Mouse (Mus musculus): ENCODE measurements around the gene Gpr132.
A peak's percentile ranks its signal among the peaks of the same experiment; 100 is the strongest.

The Gpr132 gene

GRCm38 (mm10) chr12:112814682-112815470 lies 53.2 kb downstream of the Gpr132 start:
- Histone ChIP-seq H3K36me3 (ENCODE audit: insufficient read depth, low read length) (peaks cover 89% of the 10 kb centered on the region), H3K4me3 (replicated peaks; ENCODE audit: low read length) (no peak overlapping the region)
- TF ChIP-seq CTCF (conservative IDR thresholded peaks at IDR 0.05; ENCODE audit: low read length) = no peak
- no peak for TF ChIP-seq POU5F1 (IDR thresholded peaks at IDR 0.05; ENCODE audit: borderline replicate concordance, low read length)
- no peak for TF ChIP-seq NANOG (IDR thresholded peaks at IDR 0.05; ENCODE audit: borderline replicate concordance, low read length)

GRCm38 (mm10) chr12:112813370-112813769 lies 54.7 kb downstream of the Gpr132 start:
- peaks cover 57% of the 10 kb centered on the region for H3K4me1 ChIP-seq (replicated peaks; ENCODE audit: low read depth, low read length)
- TF ChIP-seq NANOG (IDR thresholded peaks at IDR 0.05; ENCODE audit: borderline replicate concordance, low read length) (no peak), POU5F1 (IDR thresholded peaks at IDR 0.05; ENCODE audit: borderline replicate concordance, low read length) (no peak), CTCF (conservative IDR thresholded peaks at IDR 0.05; ENCODE audit: low read length) (no peak)
- peaks cover 74% of the 10 kb centered on the region for H3K36me3 ChIP-seq (ENCODE audit: insufficient read depth, low read length)
- H3K4me3 ChIP-seq (replicated peaks; ENCODE audit: low read length) = no peak overlapping the region
- H3K9me3 ChIP-seq (ENCODE audit: low read length) = no peaks in the 10 kb centered on the region
- peaks cover 22% of the 10 kb centered on the region for H3K27me3 ChIP-seq (ENCODE audit: insufficient read depth, low read length)

More at GRCm38 (mm10) chr12:112814682-112815470, 53.2 kb downstream of the Gpr132 start:
- Histone ChIP-seq H3K9me3 (ENCODE audit: low read length) (no peaks in the 10 kb centered on the region), H3K27me3 (ENCODE audit: insufficient read depth, low read length) (peaks cover 12% of the 10 kb centered on the region), H3K4me1 (replicated peaks; ENCODE audit: low read depth, low read length) (peaks cover 59% of the 10 kb centered on the region)

- peaks cover 48% of the 10 kb centered on the region for H3K4me1 ChIP-seq (replicated peaks; ENCODE audit: low read depth, low read length)
- TF ChIP-seq NANOG (IDR thresholded peaks at IDR 0.05; ENCODE audit: borderline replicate concordance, low read length) (no peak), POU5F1 (IDR thresholded peaks at IDR 0.05; ENCODE audit: borderline replicate concordance, low read length) (no peak), CTCF (conservative IDR thresholded peaks at IDR 0.05; ENCODE audit: low read length) (no peak)
- peaks cover 43% of the 10 kb centered on the region for H3K36me3 ChIP-seq (ENCODE audit: insufficient read depth, low read length)
- peaks cover 40% of the 10 kb centered on the region for H3K27me3 ChIP-seq (ENCODE audit: insufficient read depth, low read length)
- H3K4me3 ChIP-seq (replicated peaks; ENCODE audit: low read length) = peak overlapping the region; percentile 86; the same call in 1 of the 2 replicates
- H3K9me3 ChIP-seq (ENCODE audit: low read length) = no peaks in the 10 kb centered on the region
Observed at GRCm38 (mm10) chr12:112810092-112810885, 57.7 kb downstream of the Gpr132 start.

- H3K36me3 ChIP-seq (ENCODE audit: insufficient read depth, low read length) = peaks cover 36% of the 10 kb centered on the region
- no peaks in the 10 kb centered on the region for H3K9me3 ChIP-seq (ENCODE audit: low read length)
- peaks cover 46% of the 10 kb centered on the region for H3K27me3 ChIP-seq (ENCODE audit: insufficient read depth, low read length)
- peaks cover 42% of the 10 kb centered on the region for H3K4me1 ChIP-seq (replicated peaks; ENCODE audit: low read depth, low read length)
- H3K4me3 ChIP-seq (replicated peaks; ENCODE audit: low read length) = peak overlapping the region; percentile 86
- no peak for TF ChIP-seq NANOG (IDR thresholded peaks at IDR 0.05; ENCODE audit: borderline replicate concordance, low read length)
- no peak for TF ChIP-seq CTCF (conservative IDR thresholded peaks at IDR 0.05; ENCODE audit: low read length)
- TF ChIP-seq POU5F1 (IDR thresholded peaks at IDR 0.05; ENCODE audit: borderline replicate concordance, low read length) = no peak
Observed at GRCm38 (mm10) chr12:112809641-112810040, 58.4 kb downstream of the Gpr132 start.

- Histone ChIP-seq H3K36me3 (ENCODE audit: insufficient read depth, low read length) (peaks cover 28% of the 10 kb centered on the region), H3K9me3 (ENCODE audit: low read length) (no peaks in the 10 kb centered on the region), H3K4me1 (replicated peaks; ENCODE audit: low read depth, low read length) (peaks cover 40% of the 10 kb centered on the region), H3K4me3 (replicated peaks; ENCODE audit: low read length) (peak within 1 kb of the TSS; percentile 86), H3K27me3 (ENCODE audit: insufficient read depth, low read length) (peaks cover 52% of the 10 kb centered on the region)
- no peak for TF ChIP-seq CTCF (conservative IDR thresholded peaks at IDR 0.05; ENCODE audit: low read length)
- TF ChIP-seq POU5F1 (IDR thresholded peaks at IDR 0.05; ENCODE audit: borderline replicate concordance, low read length) = no peak
- TF ChIP-seq NANOG (IDR thresholded peaks at IDR 0.05; ENCODE audit: borderline replicate concordance, low read length) = no peak
Observed at GRCm38 (mm10) chr12:112808587-112809364, 59.3 kb downstream of the Gpr132 start, which contains the start of gene Clba1. TSS of gene Clba1 (plus strand) at chr12:112808937.

- peak overlapping the region; percentile 86 for H3K4me3 ChIP-seq (replicated peaks; ENCODE audit: low read length)
- no peak for TF ChIP-seq NANOG (IDR thresholded peaks at IDR 0.05; ENCODE audit: borderline replicate concordance, low read length)
- TF ChIP-seq CTCF (conservative IDR thresholded peaks at IDR 0.05; ENCODE audit: low read length) = no peak
- TF ChIP-seq POU5F1 (IDR thresholded peaks at IDR 0.05; ENCODE audit: borderline replicate concordance, low read length) = no peak
- peaks cover 22% of the 10 kb centered on the region for H3K36me3 ChIP-seq (ENCODE audit: insufficient read depth, low read length)
- H3K27me3 ChIP-seq (ENCODE audit: insufficient read depth, low read length) = peaks cover 57% of the 10 kb centered on the region
- H3K9me3 ChIP-seq (ENCODE audit: low read length) = no peaks in the 10 kb centered on the region
- peaks cover 46% of the 10 kb centered on the region for H3K4me1 ChIP-seq (replicated peaks; ENCODE audit: low read depth, low read length)
Observed at GRCm38 (mm10) chr12:112808212-112808586, 59.8 kb downstream of the Gpr132 start.

- H3K4me1 ChIP-seq (replicated peaks; ENCODE audit: low read depth, low read length) = peaks cover 50% of the 10 kb centered on the region
- H3K36me3 ChIP-seq (ENCODE audit: insufficient read depth, low read length) = peaks cover 18% of the 10 kb centered on the region
- H3K4me3 ChIP-seq (replicated peaks; ENCODE audit: low read length) = peak overlapping the region; percentile 86; the same call in 1 of the 2 replicates
- TF ChIP-seq POU5F1 (IDR thresholded peaks at IDR 0.05; ENCODE audit: borderline replicate concordance, low read length) (no peak), CTCF (conservative IDR thresholded peaks at IDR 0.05; ENCODE audit: low read length) (no peak), NANOG (IDR thresholded peaks at IDR 0.05; ENCODE audit: borderline replicate concordance, low read length) (no peak)
- no peaks in the 10 kb centered on the region for H3K9me3 ChIP-seq (ENCODE audit: low read length)
- H3K27me3 ChIP-seq (ENCODE audit: insufficient read depth, low read length) = peaks cover 61% of the 10 kb centered on the region
Observed at GRCm38 (mm10) chr12:112807796-112808195, 60.2 kb downstream of the Gpr132 start.

Measured in E14TG2a.4 (cell line).